Mouse (Mus musculus): ENCODE data around the gene Shroom3. TPM values are rescaled to one million over a fixed set of nuclear protein-coding genes. Genes with fewer than 3 reads are reported as not detected.

The Shroom3 gene
- total and polyA plus RNA-seq, 3 experiments: not detected

- no peaks in the 10 kb centered on the region for H3K4me1 ChIP-seq (ENCODE audit: control insufficient read depth in 1 of 2, insufficient read depth in 2 of 2, low read length in 2 of 2)
- H3K27me3 ChIP-seq (ENCODE audit: control insufficient read depth in 1 of 2, insufficient read depth in 2 of 2, low read length in 2 of 2): no peaks in the 10 kb centered on the region
- DNase-seq (ENCODE audit: low read depth, low spot score): no peak
- no peak overlapping the region for H3K27ac ChIP-seq (ENCODE audit: control insufficient read depth, low read depth, low read length)
- no peak overlapping the region for H3K4me3 ChIP-seq (ENCODE audit: control insufficient read depth in 1 of 2, insufficient read depth in 1 of 2, low read depth in 2 of 2, low read length in 2 of 2)
- H3K36me3 ChIP-seq (ENCODE audit: control insufficient read depth in 1 of 2, insufficient read depth in 2 of 2, low read length in 2 of 2): no peaks in the 10 kb centered on the region
- H3K79me2 ChIP-seq (ENCODE audit: control insufficient read depth, insufficient read depth, low read length, poor library complexity): no peaks in the 10 kb centered on the region
- TF ChIP-seq KAT2A (conservative IDR thresholded peaks at IDR 0.05; ENCODE audit: low read depth, low read length) (no peak), MAZ (IDR thresholded peaks at IDR 0.05; ENCODE audit: low read depth, low read length) (no peak), HCFC1 (IDR thresholded peaks at IDR 0.05; ENCODE audit: low read depth, low read length) (no peak), RAD21 (IDR thresholded peaks at IDR 0.05; ENCODE audit: low read depth, low read length) (no peak), MXI1 (IDR thresholded peaks at IDR 0.05; ENCODE audit: low read depth, low read length) (no peak), ELF1 (IDR thresholded peaks at IDR 0.05; ENCODE audit: low read depth, low read length) (no peak), GABPA (IDR thresholded peaks at IDR 0.05; ENCODE audit: low read depth, low read length) (no peak), POLR2AphosphoS5 (IDR thresholded peaks at IDR 0.05; ENCODE audit: borderline replicate concordance, low read depth, low read length) (no peak), POLR2A (IDR thresholded peaks at IDR 0.05; ENCODE audit: control insufficient read depth in 1 of 2, insufficient read depth in 1 of 2, low read depth in 1 of 2, low read length in 2 of 2, poor library complexity in 1 of 2) (no peak), TCF12 (IDR thresholded peaks at IDR 0.05; ENCODE audit: low read depth, low read length) (no peak), EP300 (IDR thresholded peaks at IDR 0.05; ENCODE audit: low read depth in 1 of 2, low read length in 2 of 2) (no peak), NELFE (IDR thresholded peaks at IDR 0.05; ENCODE audit: low read depth, low read length) (no peak), CHD2 (IDR thresholded peaks at IDR 0.05; ENCODE audit: low read length) (no peak), SMC3 (IDR thresholded peaks at IDR 0.05; ENCODE audit: low read depth, low read length) (no peak), MEF2A (IDR thresholded peaks at IDR 0.05; ENCODE audit: extremely low read depth, insufficient replicate concordance, low read depth, low read length, poor library complexity, severe bottlenecking) (no peak), USF2 (IDR thresholded peaks at IDR 0.05; ENCODE audit: borderline replicate concordance in 1 of 2, insufficient read depth in 1 of 2, low read depth in 1 of 2, low read length in 2 of 2) (no peak), ZC3H11A (IDR thresholded peaks at IDR 0.05; ENCODE audit: low read depth, low read length) (no peak)
- no peaks in the 10 kb centered on the region for H3K9me3 ChIP-seq (replicated peaks; ENCODE audit: insufficient read depth, low read length)
- H3K9ac ChIP-seq (ENCODE audit: control insufficient read depth, low read depth, low read length, poor library complexity, severe bottlenecking): no peak overlapping the region
These were observed 317.8 kb downstream of the Shroom3 start for GRCm38 (mm10) chr5:93000774-93001757.

GRCm38 (mm10) chr5:93002615-93003014, 319.4 kb downstream of the Shroom3 start:
- no peak overlapping the region for H3K4me3 ChIP-seq (ENCODE audit: control insufficient read depth in 1 of 2, insufficient read depth in 1 of 2, low read depth in 2 of 2, low read length in 2 of 2)
- H3K27me3 ChIP-seq (ENCODE audit: control insufficient read depth in 1 of 2, insufficient read depth in 2 of 2, low read length in 2 of 2): no peaks in the 10 kb centered on the region
- H3K4me1 ChIP-seq (ENCODE audit: control insufficient read depth in 1 of 2, insufficient read depth in 2 of 2, low read length in 2 of 2): no peaks in the 10 kb centered on the region
- no peaks in the 10 kb centered on the region for H3K79me2 ChIP-seq (ENCODE audit: control insufficient read depth, insufficient read depth, low read length, poor library complexity)
- TF ChIP-seq MYB (IDR thresholded peaks at IDR 0.05; ENCODE audit: low read depth, low read length) (no peak), TBP (IDR thresholded peaks at IDR 0.05; ENCODE audit: low read depth, low read length) (no peak), BHLHE40 (IDR thresholded peaks at IDR 0.05; ENCODE audit: borderline replicate concordance, low read depth, low read length) (no peak), ZMIZ1 (IDR thresholded peaks at IDR 0.05; ENCODE audit: low read depth, low read length) (no peak), CHD2 (IDR thresholded peaks at IDR 0.05; ENCODE audit: low read length) (no peak), RCOR1 (IDR thresholded peaks at IDR 0.05; ENCODE audit: low read depth, low read length) (no peak), SIN3A (IDR thresholded peaks at IDR 0.05; ENCODE audit: low read length) (no peak)
- H3K9me3 ChIP-seq (replicated peaks; ENCODE audit: insufficient read depth, low read length): no peaks in the 10 kb centered on the region
- H3K9ac ChIP-seq (ENCODE audit: control insufficient read depth, low read depth, low read length, poor library complexity, severe bottlenecking): no peak overlapping the region
- no peak for DNase-seq (ENCODE audit: low read depth, low spot score)
- H3K36me3 ChIP-seq (ENCODE audit: control insufficient read depth in 1 of 2, insufficient read depth in 2 of 2, low read length in 2 of 2): no peaks in the 10 kb centered on the region
- H3K27ac ChIP-seq (ENCODE audit: control insufficient read depth, low read depth, low read length): no peak overlapping the region
